Mouse (Mus musculus) E14TG2a.4 (cell line): Measurements from ENCODE around the gene Fgf4.

ENCODE experiments used
- CTCF ChIP-seq: conservative IDR thresholded peaks from 2 replicates; pipeline ENCODE4 v1.5.1; 2014; ENCODE audit warnings: low read length
- NANOG ChIP-seq: IDR thresholded peaks from 2 replicates; pipeline ENCODE4 v1.6.1; 2014; ENCODE audit warnings: borderline replicate concordance, low read length, mixed read lengths

DNA sequence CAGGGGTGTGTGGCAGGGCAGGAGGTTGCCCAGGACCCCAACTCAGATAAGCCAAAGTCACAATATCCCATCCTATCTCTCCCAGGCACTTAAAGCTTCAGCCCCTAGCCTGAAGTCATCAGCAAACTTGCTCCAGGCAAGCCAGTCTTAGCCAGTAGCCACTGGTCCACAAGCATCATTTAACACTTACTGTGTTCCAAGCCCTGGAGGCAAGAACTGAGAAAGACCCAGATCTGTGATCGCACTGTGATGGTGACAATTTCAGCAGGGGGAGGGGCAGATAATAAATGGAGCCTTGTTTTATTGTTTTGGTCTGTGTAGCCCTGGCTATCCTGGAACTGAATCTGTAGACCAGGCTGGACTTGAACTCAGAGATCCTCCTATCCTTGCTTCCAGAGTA is 11.5 kb downstream of the Fgf4 start:
- no peak for TF ChIP-seq CTCF
- TF ChIP-seq NANOG, result no peak
